Mouse (Mus musculus) forebrain, embryonic 12.5 days (tissue): ENCODE measurements around the gene Zbtb38. TPM values are rescaled to one million over a fixed set of nuclear protein-coding genes. Genes with fewer than 3 reads are reported as not detected.

Experiments used
- ATAC-seq: fragments of 200-750 bp; cut with Nextera tagmentation; 2 replicates; pipeline ENCODE4 v1.8.0; 2017; ENCODE audit warnings: moderate TSS enrichment; ENCODE audit not compliant: low FRiP score
- H3K27ac ChIP-seq: fragments of 300-500 bp; sonication (generic); 2 replicates; pipeline ENCODE4 v1.5.1; 2016; ENCODE audit warnings: mild to moderate bottlenecking
- H3K27me3 ChIP-seq: fragments of 300-500 bp; sonication (generic); 2 replicates; pipeline ENCODE4 v1.6.1; 2016; ENCODE audit warnings: mild to moderate bottlenecking
- H3K36me3 ChIP-seq: fragments of 300-500 bp; sonication (generic); replicated peaks from 2 replicates; pipeline ENCODE4 v1.6.1; 2016; ENCODE audit warnings: mild to moderate bottlenecking
- H3K4me1 ChIP-seq: fragments of 300-500 bp; sonication (generic); 2 replicates; pipeline ENCODE4 v1.6.1; 2016
- H3K4me2 ChIP-seq: fragments of 300-500 bp; sonication (generic); 2 replicates; pipeline ENCODE4 v1.6.1; 2016; ENCODE audit warnings: mild to moderate bottlenecking, moderate library complexity
- H3K4me3 ChIP-seq: fragments of 300-500 bp; sonication (generic); replicated peaks from 2 replicates; pipeline ENCODE4 v1.5.1; 2016; ENCODE audit warnings: mild to moderate bottlenecking
- H3K9ac ChIP-seq: fragments of 300-500 bp; sonication (generic); 2 replicates; pipeline ENCODE4 v1.6.1; 2016; ENCODE audit warnings: mild to moderate bottlenecking
- H3K9me3 ChIP-seq: fragments of 300-500 bp; sonication (generic); 2 replicates; pipeline ENCODE4 v1.6.1; 2016
- WGBS: fragments of 180-500 bp; shearing (Covaris S2); methylation state at CpG from one replicate; pipeline ENCODE4 v1.1.7; 2016; 5-methylcytosine and 5-hydroxymethylcytosine counted together
- polyA plus RNA-seq: library from polyadenylated mRNA; unstranded; fragments of >200 nt; fragmentation: Nextera tagmentation; extraction: Ambion mirVana; gene quantifications from 2 replicates; pipeline ENCODE4 v1.2.1, GENCODE M21; 2016

Zbtb38 gene
- polyA plus RNA-seq, 1 experiment from 2014 or later, result 15.7 TPM

DNA sequence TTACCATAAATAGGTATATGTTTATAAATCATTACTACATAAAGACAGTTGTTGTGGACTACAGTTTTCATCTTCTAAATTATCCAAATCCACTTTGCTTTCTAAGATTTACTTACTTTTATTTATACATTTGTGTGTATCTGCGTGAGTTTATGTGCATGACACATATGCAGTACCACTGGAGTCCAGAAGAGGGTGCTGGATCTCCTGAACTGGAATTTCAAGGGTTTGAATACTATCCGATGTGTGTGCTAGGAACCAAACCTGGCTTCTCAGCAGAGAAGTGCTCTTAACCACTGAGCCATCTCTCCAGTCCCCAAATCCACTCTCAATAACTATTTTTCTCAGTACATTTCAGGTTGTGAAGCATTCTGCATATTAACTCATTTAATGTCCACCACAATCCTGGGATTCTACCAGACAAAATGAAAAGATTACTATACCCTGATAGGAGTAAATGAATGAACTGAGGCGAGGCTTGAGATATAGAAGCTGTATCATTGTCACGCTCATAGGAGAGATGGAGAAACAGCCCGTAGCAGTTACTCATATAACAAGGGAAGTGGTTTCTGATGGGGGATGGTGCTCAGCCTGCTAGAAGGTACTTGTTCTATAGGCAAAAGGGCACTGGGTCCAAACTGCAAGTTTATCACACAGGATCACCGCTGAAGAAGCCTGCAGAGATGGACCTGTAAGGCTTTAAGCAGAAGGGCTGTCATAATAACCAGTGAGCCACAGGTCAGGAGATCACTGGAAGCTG is 53.2 kb downstream of the Zbtb38 start:
- WGBS, result 95% methylated on average over 6 of the region's 6 CpGs
- H3K9ac ChIP-seq, result no peak overlapping the region
- no peak for ATAC-seq
- no peak overlapping the region for H3K4me2 ChIP-seq
- no peak overlapping the region for H3K27ac ChIP-seq
- peaks cover 5% of the 10 kb centered on the region; the same call in 1 of the 2 replicates for H3K36me3 ChIP-seq
- H3K4me3 ChIP-seq, result no peak overlapping the region
- no peaks in the 10 kb centered on the region for H3K27me3 ChIP-seq
- H3K9me3 ChIP-seq, result 0 out of 2 replicates have a peak, but pooled peaks cover 6% of the 10 kb centered on the region
- no peaks in the 10 kb centered on the region for H3K4me1 ChIP-seq

GRCm38 (mm10) chr9:96696788-96697492 is 55.7 kb downstream of the Zbtb38 start:
- H3K4me1 ChIP-seq, result no peaks in the 10 kb centered on the region
- WGBS, result 85% methylated on average over 14 of the region's 14 CpGs

GRCm38 (mm10) chr9:96696141-96696561 is 56.5 kb downstream of the Zbtb38 start:
- no peak overlapping the region for H3K9ac ChIP-seq
- H3K4me2 ChIP-seq, result no peak overlapping the region
- H3K36me3 ChIP-seq, result peaks cover 5% of the 10 kb centered on the region; the same call in 1 of the 2 replicates
- no peaks in the 10 kb centered on the region for H3K4me1 ChIP-seq
- H3K27me3 ChIP-seq, result no peaks in the 10 kb centered on the region
- no peak for ATAC-seq
- WGBS, result 78% methylated on average over 12 of the region's 12 CpGs
- H3K27ac ChIP-seq, result no peak overlapping the region
- no peak overlapping the region for H3K4me3 ChIP-seq
- H3K9me3 ChIP-seq, result 0 out of 2 replicates have a peak, but pooled peaks cover 6% of the 10 kb centered on the region

More at GRCm38 (mm10) chr9:96696788-96697492, 55.7 kb downstream of the Zbtb38 start:
- no peak overlapping the region for H3K4me2 ChIP-seq
- no peak overlapping the region for H3K27ac ChIP-seq
- no peak overlapping the region for H3K9ac ChIP-seq
- H3K9me3 ChIP-seq, result 0 out of 2 replicates have a peak, but pooled peaks cover 6% of the 10 kb centered on the region
- no peak overlapping the region for H3K4me3 ChIP-seq
- H3K36me3 ChIP-seq, result peaks cover 5% of the 10 kb centered on the region; the same call in 1 of the 2 replicates
- ATAC-seq, result no peak
- H3K27me3 ChIP-seq, result no peaks in the 10 kb centered on the region

GRCm38 (mm10) chr9:96690461-96690863 is 62.2 kb downstream of the Zbtb38 start:
- 38% methylated on average over 4 of the region's 4 CpGs for WGBS
- Histone ChIP-seq H3K4me3 (no peak overlapping the region), H3K36me3 (peaks cover 26% of the 10 kb centered on the region), H3K9me3 (no peaks in the 10 kb centered on the region), H3K27me3 (peaks cover 9% of the 10 kb centered on the region; the same call in 1 of the 2 replicates), H3K27ac (no peak overlapping the region), H3K4me2 (no peak overlapping the region), H3K9ac (no peak overlapping the region), H3K4me1 (peaks cover 11% of the 10 kb centered on the region)
- no peak for ATAC-seq

GRCm38 (mm10) chr9:96689076-96689475 is 63.6 kb downstream of the Zbtb38 start:
- H3K27me3 ChIP-seq, result peaks cover 9% of the 10 kb centered on the region; the same call in 1 of the 2 replicates
- no peak for ATAC-seq
- H3K4me3 ChIP-seq, result no peak overlapping the region
- no peak overlapping the region for H3K4me2 ChIP-seq
- H3K9ac ChIP-seq, result no peak overlapping the region
- 98% methylated on average over 4 of the region's 4 CpGs for WGBS
- H3K4me1 ChIP-seq, result peaks cover 13% of the 10 kb centered on the region
- peaks cover 26% of the 10 kb centered on the region for H3K36me3 ChIP-seq
- no peak overlapping the region for H3K27ac ChIP-seq
- no peaks in the 10 kb centered on the region for H3K9me3 ChIP-seq

GRCm38 (mm10) chr9:96688194-96688875 is 64.3 kb downstream of the Zbtb38 start:
- Histone ChIP-seq H3K4me3 (no peak overlapping the region), H3K27ac (no peak overlapping the region), H3K36me3 (peaks cover 26% of the 10 kb centered on the region), H3K9ac (no peak overlapping the region), H3K4me1 (peaks cover 13% of the 10 kb centered on the region), H3K4me2 (no peak overlapping the region), H3K27me3 (peaks cover 9% of the 10 kb centered on the region; the same call in 1 of the 2 replicates), H3K9me3 (no peaks in the 10 kb centered on the region)
- WGBS, result 92% methylated on average over 21 of the region's 21 CpGs
- ATAC-seq, result no peak

GRCm38 (mm10) chr9:96687591-96688186 is 64.9 kb downstream of the Zbtb38 start:
- peaks cover 13% of the 10 kb centered on the region for H3K4me1 ChIP-seq
- 78% methylated on average over 20 of the region's 20 CpGs for WGBS
- H3K36me3 ChIP-seq, result peaks cover 26% of the 10 kb centered on the region
- no peak overlapping the region for H3K4me3 ChIP-seq
- no peak overlapping the region for H3K9ac ChIP-seq
- ATAC-seq, result no peak
- H3K27me3 ChIP-seq, result peaks cover 9% of the 10 kb centered on the region; the same call in 1 of the 2 replicates
- no peaks in the 10 kb centered on the region for H3K9me3 ChIP-seq
- H3K27ac ChIP-seq, result no peak overlapping the region
- H3K4me2 ChIP-seq, result no peak overlapping the region

- Histone ChIP-seq H3K4me2 (no peak overlapping the region), H3K9ac (no peak overlapping the region; the same call in 1 of the 2 replicates), H3K36me3 (peaks cover 26% of the 10 kb centered on the region), H3K27ac (no peak overlapping the region), H3K27me3 (peaks cover 9% of the 10 kb centered on the region; the same call in 1 of the 2 replicates), H3K4me3 (no peak overlapping the region), H3K4me1 (peaks cover 13% of the 10 kb centered on the region), H3K9me3 (no peaks in the 10 kb centered on the region)
- ATAC-seq, result no peak
- 73% methylated on average over 18 of the region's 18 CpGs for WGBS
Measured at GRCm38 (mm10) chr9:96685600-96686084, 67.0 kb downstream of the Zbtb38 start.

- H3K36me3 ChIP-seq, result peaks cover 26% of the 10 kb centered on the region
- H3K27ac ChIP-seq, result no peak overlapping the region
- 39% methylated on average over 14 of the region's 14 CpGs for WGBS
- H3K4me1 ChIP-seq, result peaks cover 8% of the 10 kb centered on the region
- no peak overlapping the region for H3K9ac ChIP-seq
- no peaks in the 10 kb centered on the region for H3K9me3 ChIP-seq
- H3K4me3 ChIP-seq, result no peak overlapping the region
- peaks cover 9% of the 10 kb centered on the region; the same call in 1 of the 2 replicates for H3K27me3 ChIP-seq
- no peak for ATAC-seq
- H3K4me2 ChIP-seq, result no peak overlapping the region
Measured at GRCm38 (mm10) chr9:96684866-96685599, 67.6 kb downstream of the Zbtb38 start.

- H3K27me3 ChIP-seq, result peaks cover 9% of the 10 kb centered on the region; the same call in 1 of the 2 replicates
- no peak overlapping the region for H3K4me3 ChIP-seq
- no peak overlapping the region for H3K4me2 ChIP-seq
- 66% methylated on average over 4 of the region's 4 CpGs for whole genome bisulfite sequencing
- no peak for ATAC-seq
- H3K36me3 ChIP-seq, result peaks cover 26% of the 10 kb centered on the region
- no peak overlapping the region for H3K27ac ChIP-seq
- no peaks in the 10 kb centered on the region for H3K9me3 ChIP-seq
- no peak overlapping the region for H3K9ac ChIP-seq
- H3K4me1 ChIP-seq, result peaks cover 8% of the 10 kb centered on the region
Measured at GRCm38 (mm10) chr9:96684165-96684792, 68.4 kb downstream of the Zbtb38 start.

DNA sequence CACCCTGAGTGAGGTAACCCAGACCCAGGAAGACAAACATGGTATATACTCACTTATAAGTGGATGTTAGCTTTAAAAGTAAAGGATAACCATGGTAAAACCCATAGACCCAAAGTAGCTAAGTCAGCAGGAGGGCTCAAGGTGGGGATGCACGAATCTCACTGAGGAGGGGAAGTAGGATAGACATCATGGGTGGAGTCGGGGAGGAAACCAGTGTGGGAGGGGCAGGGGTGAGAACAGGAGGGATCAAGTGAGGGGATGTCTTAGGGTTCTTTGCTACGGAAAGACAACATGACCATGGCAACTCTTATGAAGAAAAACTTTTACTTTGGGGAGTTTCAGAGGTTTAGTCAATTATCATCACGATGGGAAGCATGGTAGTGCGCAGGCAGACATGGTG is 74.0 kb downstream of the Zbtb38 start:
- 87% methylated on average over 5 of the region's 5 CpGs for WGBS
- H3K27ac ChIP-seq, result no peak overlapping the region
- H3K4me3 ChIP-seq, result no peak overlapping the region
- H3K27me3 ChIP-seq, result no peaks in the 10 kb centered on the region
- no peak for ATAC-seq
- no peak overlapping the region for H3K4me2 ChIP-seq
- H3K4me1 ChIP-seq, result no peaks in the 10 kb centered on the region
- no peaks in the 10 kb centered on the region for H3K9me3 ChIP-seq
- H3K9ac ChIP-seq, result no peak overlapping the region
- H3K36me3 ChIP-seq, result no peaks in the 10 kb centered on the region
